Mouse (Mus musculus) G1E (cell line): Measurements from ENCODE around the gene Caml.

Source experiments
- CTCF ChIP-seq: IDR thresholded peaks from 2 replicates; pipeline ENCODE4 v1.5.1; 2012; ENCODE audit warnings: low read depth, low read length, inconsistent platforms, mixed read lengths
- GATA1 ChIP-seq: IDR thresholded peaks from 2 replicates; pipeline ENCODE4 v1.6.1; 2012; ENCODE audit warnings: borderline replicate concordance, low read length, inconsistent platforms, mixed read lengths
- GATA2 ChIP-seq: IDR thresholded peaks from 2 replicates; pipeline ENCODE4 v1.6.1; 2012; ENCODE audit warnings: low read depth, low read length, inconsistent platforms, borderline replicate concordance
- POLR2AphosphoS5 ChIP-seq: IDR thresholded peaks from 2 replicates; pipeline ENCODE4 v1.6.1; 2012; ENCODE audit warnings: low read depth, low read length, inconsistent platforms; ENCODE audit not compliant: insufficient replicate concordance
- TAL1 ChIP-seq: conservative IDR thresholded peaks from 2 replicates; pipeline ENCODE4 v1.6.1; 2012; ENCODE audit warnings: low read depth, low read length, inconsistent platforms, mixed read lengths

DNA sequence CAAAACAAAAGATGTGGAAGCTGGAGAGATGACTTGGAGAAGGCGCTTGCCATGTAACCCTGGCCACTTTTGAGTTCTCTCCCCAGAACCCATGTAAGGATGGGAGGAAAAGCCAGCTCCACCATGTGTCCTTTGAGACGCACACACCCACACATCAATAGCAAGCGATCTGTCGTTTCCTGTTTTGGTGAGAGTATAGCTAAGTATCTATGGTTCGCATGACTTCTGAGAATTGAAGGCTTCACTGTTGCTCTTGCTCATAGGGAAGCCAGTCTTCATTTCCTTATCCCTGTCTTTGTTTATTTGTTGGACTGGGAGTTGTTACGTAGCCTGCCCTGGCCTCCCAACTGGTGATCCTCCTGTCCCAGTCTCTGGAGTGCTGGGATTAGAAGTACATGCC lies 49.9 kb downstream of the Caml start:
- TF ChIP-seq CTCF (no peak), GATA1 (no peak), TAL1 (no peak), POLR2AphosphoS5 (no peak), GATA2 (no peak)
